Mouse (Mus musculus) thymus, postnatal 14 days (tissue): ENCODE data around the gene Cep350.
A peak's percentile ranks its signal among the peaks of the same experiment; 100 is the strongest.

Experiments
- DNase-seq: peaks from one replicate; pipeline ENCODE4 v3.0.0; 2021

Cep350 gene

GRCm38 (mm10) chr1:155973068-155973718 lies at the start of gene Cep350:
Gene Cep350 (minus strand): TSS chr1:155973255.
- DNase-seq, result peak; percentile 96

GRCm38 (mm10) chr1:156020402-156020801 lies 47.3 kb upstream of the Cep350 start:
- DNase-seq, result no peak

GRCm38 (mm10) chr1:156019800-156020199 lies 46.7 kb upstream of the Cep350 start:
- DNase-seq, result no peak

GRCm38 (mm10) chr1:156009003-156009402 lies 35.9 kb upstream of the Cep350 start:
- DNase-seq, result no peak

GRCm38 (mm10) chr1:156005906-156006305 lies 32.9 kb upstream of the Cep350 start:
- DNase-seq, result no peak

GRCm38 (mm10) chr1:156003201-156003935 lies 30.3 kb upstream of the Cep350 start:
- DNase-seq, result no peak

GRCm38 (mm10) chr1:156002366-156002765 lies 29.3 kb upstream of the Cep350 start:
- DNase-seq, result no peak

GRCm38 (mm10) chr1:155995612-155996011 lies 22.6 kb upstream of the Cep350 start:
- no peak for DNase-seq

- DNase-seq, result no peak
These were observed 21.5 kb upstream of the Cep350 start for GRCm38 (mm10) chr1:155994524-155994923.

- DNase-seq, result no peak
These were observed 17.3 kb upstream of the Cep350 start for GRCm38 (mm10) chr1:155990391-155990790.

GRCm38 (mm10) chr1:155989387-155989786 lies 16.3 kb upstream of the Cep350 start:
- DNase-seq, result no peak

GRCm38 (mm10) chr1:155987625-155988024 lies 14.6 kb upstream of the Cep350 start:
- no peak for DNase-seq

GRCm38 (mm10) chr1:155974931-155975330 lies 1.9 kb upstream of the Cep350 start:
- DNase-seq, result no peak

GRCm38 (mm10) chr1:155973719-155974379 lies 794 bp upstream of the Cep350 start:
- DNase-seq, result peak; percentile 41

GRCm38 (mm10) chr1:155972146-155973067 lies 648 bp downstream of the Cep350 start:
- no peak for DNase-seq

GRCm38 (mm10) chr1:155949170-155949569 lies 23.9 kb downstream of the Cep350 start:
- no peak for DNase-seq

GRCm38 (mm10) chr1:155944361-155944760 lies 28.7 kb downstream of the Cep350 start:
- no peak for DNase-seq

GRCm38 (mm10) chr1:155937416-155937815 lies 35.6 kb downstream of the Cep350 start:
- DNase-seq, result no peak

GRCm38 (mm10) chr1:155934702-155935101 lies 38.4 kb downstream of the Cep350 start:
- DNase-seq, result no peak

- no peak for DNase-seq
These were observed 69.5 kb downstream of the Cep350 start for GRCm38 (mm10) chr1:155903561-155903960.

GRCm38 (mm10) chr1:155901348-155901747 lies 71.7 kb downstream of the Cep350 start:
- DNase-seq, result no peak

- no peak for DNase-seq
These were observed 78.7 kb downstream of the Cep350 start for GRCm38 (mm10) chr1:155894382-155894781.

- DNase-seq, result no peak
These were observed 86.2 kb downstream of the Cep350 start for GRCm38 (mm10) chr1:155886846-155887245.
